Mouse (Mus musculus) layer of hippocampus, postnatal 36 days (tissue): ENCODE measurements around the gene Arx. TPM values are rescaled to one million over a fixed set of nuclear protein-coding genes. Genes with fewer than 3 reads are reported as not detected.

Experiments
- DNase-seq, 2 experiments: peaks; one replicate each; pipeline ENCODE4 v3.0.0; 2022
- total RNA-seq, 2 experiments: library from RNA; stranded (reverse); gene quantifications; 2 replicates each; pipeline ENCODE4 v1.2.3; 2021

The Arx gene
- 10 to 100 TPM; 17.4 to 17.7 TPM for total RNA-seq

- DNase-seq, result peak in 1 of 2 experiments; percentile 63
Measured at GRCm38 (mm10) chrX:93286291-93286893, at the start of gene Arx. TSS of gene Arx (plus strand) at chrX:93286445.

GRCm38 (mm10) chrX:93251329-93251728 lies 34.9 kb upstream of the Arx start:
- no peak for DNase-seq

GRCm38 (mm10) chrX:93275689-93276088 lies 10.6 kb upstream of the Arx start:
- DNase-seq, result no peak

- no peak for DNase-seq
Measured at GRCm38 (mm10) chrX:93279940-93280339, 6.3 kb upstream of the Arx start.

GRCm38 (mm10) chrX:93281028-93281723 lies 5.1 kb upstream of the Arx start:
- DNase-seq, result no peak

- no peak for DNase-seq
Measured at GRCm38 (mm10) chrX:93281756-93282155, 4.5 kb upstream of the Arx start.

GRCm38 (mm10) chrX:93285091-93285490 lies 1.2 kb upstream of the Arx start:
- DNase-seq, result no peak

GRCm38 (mm10) chrX:93288339-93288738 lies 2.1 kb downstream of the Arx start:
- no peak for DNase-seq

GRCm38 (mm10) chrX:93289076-93289475 lies 2.8 kb downstream of the Arx start:
- no peak for DNase-seq

GRCm38 (mm10) chrX:93289851-93290380 lies 3.7 kb downstream of the Arx start:
- DNase-seq, result no peak

GRCm38 (mm10) chrX:93292031-93292430 lies 5.8 kb downstream of the Arx start:
- DNase-seq, result no peak

- no peak for DNase-seq
Measured at GRCm38 (mm10) chrX:93294736-93295490, 8.7 kb downstream of the Arx start.

GRCm38 (mm10) chrX:93295819-93296218 lies 9.6 kb downstream of the Arx start:
- no peak for DNase-seq

GRCm38 (mm10) chrX:93297001-93297441 lies 10.8 kb downstream of the Arx start:
- DNase-seq, result no peak

GRCm38 (mm10) chrX:93299046-93299626 lies 12.9 kb downstream of the Arx start:
- no peak for DNase-seq

GRCm38 (mm10) chrX:93299771-93300170 lies 13.5 kb downstream of the Arx start:
- no peak for DNase-seq

- DNase-seq, result no peak
Measured at GRCm38 (mm10) chrX:93300183-93300815, 14.1 kb downstream of the Arx start.

GRCm38 (mm10) chrX:93301798-93302197 lies 15.6 kb downstream of the Arx start:
- no peak for DNase-seq

- no peak for DNase-seq
Measured at GRCm38 (mm10) chrX:93305780-93306179, 19.5 kb downstream of the Arx start.

- DNase-seq, result no peak
Measured at GRCm38 (mm10) chrX:93317577-93317976, 31.3 kb downstream of the Arx start.

GRCm38 (mm10) chrX:93319979-93320378 lies 33.7 kb downstream of the Arx start:
- no peak for DNase-seq

GRCm38 (mm10) chrX:93321336-93321735 lies 35.1 kb downstream of the Arx start:
- DNase-seq, result no peak
